Mouse (Mus musculus): Measurements from ENCODE around the gene Ovca2.
A peak's percentile ranks its signal among the peaks of the same experiment; 100 is the strongest.

Ovca2 gene

DNA sequence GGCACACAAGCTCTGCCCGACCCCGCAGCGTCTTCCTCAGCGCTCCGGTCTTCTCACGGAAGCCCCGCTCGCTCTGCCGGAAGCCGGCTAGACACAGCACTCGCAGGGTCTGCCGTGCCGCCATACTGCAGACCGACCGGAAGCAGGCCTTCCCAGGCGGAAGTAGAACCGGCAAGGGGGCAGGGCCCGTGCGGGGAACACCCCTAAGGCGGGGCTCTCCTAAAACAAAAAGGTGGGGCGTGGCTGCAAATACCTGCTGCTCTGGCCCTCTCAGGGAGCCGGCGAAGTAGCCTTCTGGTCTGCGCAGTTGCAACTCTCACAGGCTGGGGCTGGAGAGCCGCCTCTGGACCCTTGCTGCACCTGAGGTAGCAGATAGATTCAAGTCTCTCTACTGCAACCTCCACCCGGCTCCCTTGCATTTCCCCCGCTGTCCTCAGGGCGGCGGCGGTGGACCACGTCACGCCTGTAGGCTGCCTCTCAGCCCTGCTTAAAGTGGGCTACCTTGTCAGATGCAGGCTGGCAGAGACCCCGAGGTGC, at the start of gene Ovca2:
TSS of gene Ovca2 (minus strand) at position 164 of the 537 bp plus-strand sequence.
- peak; percentile 92 for DNase-seq (ENCODE audit: low spot score in 2 of 2)

DNA sequence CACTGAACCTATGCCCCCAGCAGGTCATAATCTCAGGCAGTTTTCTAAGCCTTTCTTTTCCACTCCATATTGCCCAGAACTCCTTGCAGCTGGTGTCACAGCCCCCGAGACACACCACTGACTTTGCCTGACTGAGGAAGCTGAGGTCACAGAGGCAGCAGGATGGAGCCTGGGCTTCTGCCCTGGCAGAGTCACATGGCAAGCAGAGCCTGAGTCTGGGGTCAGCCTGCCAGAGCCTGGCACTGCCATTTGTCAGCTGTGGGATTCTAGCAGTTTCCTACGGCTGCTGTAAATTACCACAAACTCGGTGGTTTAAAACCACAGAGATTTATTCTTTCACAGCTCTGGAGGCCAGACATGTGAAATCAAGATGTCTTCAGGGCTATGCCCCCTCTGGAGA, 49.0 kb upstream of the Ovca2 start:
- no peak for DNase-seq (ENCODE audit: low spot score in 2 of 2)

DNA sequence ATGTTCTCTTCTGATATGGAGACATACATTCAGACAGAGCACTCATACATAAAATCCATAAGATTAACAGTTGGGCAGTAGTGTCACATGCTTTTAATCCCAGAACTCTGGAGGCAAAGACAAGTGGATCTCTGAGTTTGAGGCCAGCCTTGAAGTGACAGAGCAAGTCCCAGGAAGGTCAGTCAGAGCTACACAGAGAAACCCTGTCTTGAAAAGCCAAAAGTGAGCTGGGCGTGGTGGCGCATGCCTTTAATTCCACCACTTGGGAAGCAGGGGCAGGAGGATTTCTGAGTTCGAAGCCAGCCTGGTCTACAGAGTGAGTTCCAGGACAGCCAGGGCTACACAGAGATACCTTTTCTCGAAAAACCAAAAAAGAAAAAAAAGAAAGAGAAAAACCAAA, 46.2 kb upstream of the Ovca2 start:
- DNase-seq (ENCODE audit: low spot score in 2 of 2) = no peak

DNA sequence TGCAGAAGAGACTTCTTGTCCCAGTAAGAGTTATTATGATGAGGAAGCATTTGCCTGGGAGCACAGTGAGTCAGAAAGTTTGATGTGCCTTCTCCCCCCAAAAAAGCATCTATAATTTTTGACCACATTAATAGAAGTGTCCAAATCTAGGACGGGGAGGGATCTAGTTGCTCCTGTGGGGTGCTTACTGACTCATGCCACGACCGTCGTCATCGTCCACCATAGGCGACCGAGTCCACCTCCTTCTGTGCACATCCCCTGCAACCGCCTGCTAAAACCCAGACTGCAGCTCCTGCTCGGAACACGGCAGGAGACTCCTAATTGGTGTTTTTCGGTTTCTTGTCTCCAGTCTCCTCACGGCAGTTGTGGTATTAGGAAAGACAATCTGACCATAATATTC, 45.4 kb upstream of the Ovca2 start:
- no peak for DNase-seq (ENCODE audit: low spot score in 2 of 2)

DNA sequence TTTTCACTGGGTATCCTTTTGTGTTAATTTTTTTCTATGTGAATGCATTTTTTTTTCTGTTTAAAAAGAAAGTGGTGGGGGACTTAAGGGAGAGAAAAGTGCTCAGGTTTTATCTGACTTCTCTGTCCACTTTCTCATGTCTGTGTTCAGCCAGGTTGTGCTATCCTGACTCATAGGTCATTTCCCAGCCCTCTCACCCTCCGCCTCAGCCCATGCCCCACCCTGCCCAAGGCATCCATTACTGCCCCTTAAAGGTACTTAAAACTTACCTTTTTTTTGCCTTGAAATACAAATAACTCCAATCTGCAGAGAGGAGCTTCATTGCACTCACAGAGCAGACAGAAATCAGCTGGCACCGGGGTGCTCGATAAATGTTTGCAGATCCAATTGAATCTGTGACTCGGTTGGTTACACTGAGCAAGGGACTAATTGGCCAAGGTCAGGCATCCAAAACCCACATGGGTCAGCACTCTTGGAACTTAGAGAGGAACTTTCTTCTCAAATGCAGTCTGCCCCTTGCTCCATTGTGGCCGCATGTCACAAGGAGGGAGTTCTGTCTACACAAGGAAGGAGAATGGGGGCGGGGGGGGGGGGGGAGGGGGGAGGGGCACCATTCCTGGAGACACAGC, 42.0 kb upstream of the Ovca2 start:
- no peak for DNase-seq (ENCODE audit: low spot score in 2 of 2)

DNA sequence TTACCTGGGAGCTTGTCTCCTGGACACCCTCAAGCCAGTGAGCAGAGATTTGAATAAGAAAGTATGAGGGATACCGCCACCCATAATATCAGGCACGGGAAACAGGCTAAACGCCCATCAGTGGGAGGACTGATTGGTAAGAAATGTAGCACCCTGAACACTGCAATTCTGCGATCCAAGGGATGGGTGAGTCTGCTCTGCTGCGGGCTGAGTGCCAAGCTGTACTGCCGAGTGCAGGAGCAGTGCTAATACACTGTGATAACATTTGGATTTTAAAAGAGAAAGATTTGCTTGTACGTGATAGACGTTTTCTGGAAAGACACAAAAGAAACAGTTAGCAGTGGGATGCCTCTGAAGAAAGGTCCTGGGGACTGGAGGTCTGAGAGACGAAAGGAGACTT, 41.5 kb upstream of the Ovca2 start:
- no peak for DNase-seq (ENCODE audit: low spot score in 2 of 2)

DNA sequence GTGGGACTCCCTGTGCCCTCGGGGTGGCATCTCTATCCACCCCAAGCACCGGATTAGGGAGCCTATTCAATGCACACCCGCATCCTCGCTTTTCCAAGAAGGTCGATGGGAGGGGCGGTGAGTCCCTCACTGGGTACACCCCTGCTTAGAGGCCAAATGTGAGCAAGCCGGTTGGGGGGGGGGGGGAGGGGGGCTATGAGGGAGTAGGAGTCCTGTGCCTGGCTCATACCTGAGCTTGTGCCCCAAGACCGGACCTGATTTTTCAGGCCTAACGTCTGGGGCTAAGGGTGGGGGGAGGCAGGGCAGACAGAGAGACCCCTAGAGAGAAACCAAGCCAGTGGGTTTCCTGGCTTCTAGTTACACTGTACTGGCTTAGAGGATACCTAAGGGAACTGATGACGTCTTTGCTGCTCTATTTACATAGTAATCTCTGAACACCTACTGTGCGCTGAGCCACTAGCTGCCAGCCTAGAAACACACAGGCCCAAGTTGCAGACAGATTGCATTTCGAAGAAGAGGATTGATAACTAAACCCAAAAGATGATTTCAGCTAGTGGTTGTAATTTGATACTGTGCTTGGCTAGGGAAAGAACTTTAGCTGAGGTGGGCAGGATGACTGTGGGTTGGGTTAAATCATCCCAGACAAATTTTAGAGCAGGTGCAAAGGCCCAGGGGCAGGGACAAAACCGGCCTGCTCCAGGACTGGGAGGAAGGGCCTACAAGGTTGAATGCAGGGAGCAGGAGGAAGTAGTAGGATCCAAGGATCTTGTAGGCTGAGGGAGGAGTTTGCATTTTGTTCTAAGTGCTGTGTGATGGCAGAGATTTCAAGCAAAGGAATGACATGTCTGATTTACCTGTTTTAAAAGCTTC, 35.7 kb upstream of the Ovca2 start:
- no peak for DNase-seq (ENCODE audit: low spot score in 2 of 2)

DNA sequence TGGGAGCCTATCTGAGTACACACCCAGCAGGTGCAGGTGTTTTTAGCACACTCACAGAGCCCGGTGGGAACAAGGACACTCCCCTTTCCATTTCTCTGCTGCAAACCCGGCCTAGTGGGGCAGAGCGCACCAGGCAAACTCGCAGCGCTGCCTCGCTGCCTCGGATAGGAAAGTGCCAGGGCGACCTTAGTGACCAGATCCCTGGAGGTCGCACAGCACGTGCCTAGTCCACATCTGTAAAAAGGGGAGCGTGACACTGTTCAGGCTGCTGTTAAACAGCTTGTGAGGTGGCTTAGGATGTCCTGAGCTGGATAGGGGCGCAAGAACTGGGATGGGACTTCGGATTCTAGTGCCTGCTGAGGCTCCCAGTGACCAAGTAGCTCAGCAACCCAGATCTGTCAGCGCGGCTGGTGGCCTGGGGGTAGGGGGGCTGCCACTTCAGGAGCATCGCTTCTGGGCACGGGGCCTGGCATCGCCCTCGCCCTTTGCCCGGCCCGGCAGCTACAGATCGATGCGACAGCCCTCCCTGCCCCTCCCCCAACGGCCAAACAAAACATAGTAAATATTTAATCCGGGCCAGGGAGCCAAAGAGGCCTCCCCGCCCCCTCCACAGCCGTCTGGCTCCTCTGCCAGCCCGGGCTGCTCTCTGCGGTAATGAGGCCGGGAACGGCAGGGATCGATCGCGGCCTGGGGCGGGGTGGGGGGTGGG, 34.9 kb upstream of the Ovca2 start:
- peak; percentile 37 to 39 for DNase-seq (ENCODE audit: low spot score in 2 of 2)

DNA sequence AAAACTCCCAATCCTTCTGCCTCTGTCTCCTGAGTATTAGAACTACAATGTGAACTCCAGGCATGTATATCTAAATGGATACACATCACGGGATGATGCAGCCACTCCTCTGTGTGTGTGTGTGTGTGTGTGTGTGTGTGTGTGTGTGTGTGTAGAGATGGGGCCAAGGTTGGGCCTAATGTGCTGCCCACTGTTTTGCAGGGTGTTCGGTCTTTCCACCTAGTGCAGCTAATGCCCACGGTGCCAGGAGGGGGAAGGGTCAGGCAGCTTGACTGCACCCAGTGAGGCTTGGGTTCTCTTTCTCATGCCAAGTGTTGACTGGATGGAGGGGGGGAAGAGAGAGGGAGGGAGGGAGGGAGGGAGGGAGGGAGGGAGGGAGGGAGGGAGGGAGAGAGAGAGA, 34.2 kb upstream of the Ovca2 start:
- no peak for DNase-seq (ENCODE audit: low spot score in 2 of 2)

DNA sequence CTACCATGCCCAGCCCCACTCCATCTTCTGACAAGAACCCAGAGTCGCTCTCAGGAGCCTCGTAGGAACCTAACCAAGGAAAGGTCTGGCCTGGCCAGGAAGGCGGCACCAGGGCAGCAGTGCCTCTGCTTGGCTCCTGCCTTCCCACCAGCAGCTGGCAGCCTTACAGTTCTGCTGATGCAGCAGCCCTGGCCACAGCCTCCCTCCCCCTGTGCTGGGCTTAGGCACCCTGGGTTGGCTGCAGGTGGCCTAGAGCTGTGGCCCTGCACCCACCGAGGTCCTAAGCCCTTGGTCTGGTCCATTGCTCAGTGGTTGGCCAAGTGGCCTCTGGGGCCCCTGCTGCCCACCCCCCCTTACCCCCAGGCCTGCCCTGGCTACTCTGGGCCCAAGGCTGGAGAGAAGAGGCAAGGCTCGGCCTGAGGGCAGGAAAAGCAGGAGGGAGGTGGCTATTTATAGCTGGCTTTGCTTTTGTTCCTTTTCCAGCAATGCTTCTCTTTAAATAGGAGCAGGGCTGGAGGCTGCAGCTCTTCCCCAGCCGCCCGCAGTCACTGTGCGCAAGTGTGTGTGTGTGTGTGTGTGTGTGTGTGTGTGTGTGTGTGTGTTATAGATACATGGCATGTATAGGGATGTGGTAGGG, 33.5 kb upstream of the Ovca2 start:
- no peak for DNase-seq (ENCODE audit: low spot score in 2 of 2)

DNA sequence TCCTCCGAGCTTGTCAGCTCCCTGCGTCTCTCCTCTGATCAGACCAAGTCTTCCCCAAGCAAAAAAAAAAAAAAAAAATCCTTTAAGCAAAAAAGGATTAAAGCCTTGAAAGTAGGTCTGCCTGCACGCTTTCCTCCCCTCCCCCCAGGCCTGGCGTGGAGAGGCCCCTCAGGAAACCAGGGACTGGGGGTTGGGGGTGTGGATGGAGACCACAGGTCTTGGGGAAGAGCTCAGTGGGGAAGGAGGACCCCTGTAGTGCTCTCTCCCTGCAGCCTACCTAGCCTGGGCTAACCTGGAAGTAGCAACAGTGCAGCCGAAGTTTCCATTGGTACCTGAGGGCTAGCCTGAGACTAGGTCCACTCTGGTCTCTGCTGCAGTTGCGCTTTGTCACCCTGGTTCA, 32.1 kb upstream of the Ovca2 start:
- DNase-seq (ENCODE audit: low spot score in 2 of 2) = no peak

DNA sequence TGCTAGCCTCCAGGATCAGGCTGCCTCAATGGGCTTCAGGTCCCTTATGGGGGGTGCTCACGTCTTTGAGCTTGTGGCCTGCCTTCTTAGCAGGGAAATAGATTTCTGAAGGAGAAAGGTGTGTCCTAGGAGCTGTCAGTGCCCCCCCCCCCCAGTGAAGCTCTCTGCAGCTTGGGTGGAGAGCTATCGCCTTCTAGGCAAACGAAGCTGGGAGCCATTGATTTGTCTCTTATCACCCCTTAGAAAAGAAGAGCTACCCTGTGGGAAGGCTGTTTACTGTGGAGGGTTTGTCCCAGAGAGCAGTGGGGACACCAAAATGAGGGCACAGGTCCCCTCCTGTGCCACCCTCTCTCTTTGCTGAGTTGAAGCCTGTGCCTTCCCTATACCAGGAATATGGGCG, 31.5 kb upstream of the Ovca2 start:
- no peak for DNase-seq (ENCODE audit: low spot score in 2 of 2)

DNA sequence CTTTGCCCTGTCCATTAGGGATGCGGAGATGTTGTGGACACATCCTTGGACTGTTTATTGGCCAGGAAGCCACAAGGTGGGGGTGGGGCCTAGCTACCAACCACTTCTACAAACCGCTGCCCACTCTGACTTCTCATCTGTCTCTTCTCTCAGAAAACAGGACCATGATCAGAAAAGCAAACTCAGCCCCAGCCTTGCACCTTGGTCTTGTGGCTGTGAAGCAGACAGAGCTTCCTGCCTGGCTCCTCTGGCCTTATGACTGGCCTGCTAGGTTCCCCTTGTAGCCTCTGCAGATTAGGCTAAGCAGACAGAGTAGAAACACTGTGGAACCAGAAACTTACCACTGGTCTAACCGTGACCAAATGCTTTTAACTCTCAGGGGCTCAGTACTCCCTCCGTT, 30.7 kb upstream of the Ovca2 start:
- DNase-seq (ENCODE audit: low spot score in 2 of 2) = no peak

DNA sequence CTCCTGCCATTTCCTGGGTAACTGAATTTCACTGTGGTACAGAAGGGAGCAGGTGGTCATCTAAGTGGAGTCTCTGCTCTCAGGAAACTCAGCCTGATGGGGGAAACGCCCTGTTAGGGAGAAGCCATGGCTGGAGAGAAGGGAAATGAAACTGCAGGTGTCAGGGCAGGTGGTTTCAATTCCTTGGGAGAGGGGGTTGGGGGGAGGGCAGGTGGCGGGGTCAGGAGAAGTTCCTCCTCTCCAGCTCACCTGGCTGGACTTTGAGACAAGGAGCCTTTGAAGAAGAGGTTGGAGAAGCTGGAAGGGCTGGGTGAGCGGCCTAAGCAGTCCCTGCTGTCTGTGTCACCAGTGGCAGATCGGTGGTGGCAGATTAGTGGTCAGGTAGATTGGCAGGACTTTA, 27.7 kb upstream of the Ovca2 start:
- DNase-seq (ENCODE audit: low spot score in 2 of 2) = no peak

DNA sequence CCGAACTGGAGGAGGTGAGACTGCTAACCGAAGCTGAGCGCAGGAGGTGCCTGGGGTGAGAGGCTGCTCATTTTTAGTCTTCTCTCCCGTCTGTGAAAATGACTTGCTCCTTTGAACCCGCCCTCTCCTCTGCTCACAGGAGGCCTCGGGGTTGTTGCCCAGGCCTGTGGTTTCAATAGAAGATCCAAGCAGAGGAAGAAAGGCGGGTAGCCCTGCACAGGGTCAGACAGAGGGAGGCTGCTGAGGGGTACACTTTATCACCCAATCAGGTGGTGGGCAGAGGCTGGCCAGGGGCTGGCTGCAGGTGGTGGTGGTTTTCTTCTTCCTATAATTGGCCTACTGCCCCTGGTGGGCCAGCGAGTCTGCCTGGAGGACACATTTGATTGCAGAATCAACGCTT, 25.8 kb upstream of the Ovca2 start:
- DNase-seq (ENCODE audit: low spot score in 2 of 2) = no peak

DNA sequence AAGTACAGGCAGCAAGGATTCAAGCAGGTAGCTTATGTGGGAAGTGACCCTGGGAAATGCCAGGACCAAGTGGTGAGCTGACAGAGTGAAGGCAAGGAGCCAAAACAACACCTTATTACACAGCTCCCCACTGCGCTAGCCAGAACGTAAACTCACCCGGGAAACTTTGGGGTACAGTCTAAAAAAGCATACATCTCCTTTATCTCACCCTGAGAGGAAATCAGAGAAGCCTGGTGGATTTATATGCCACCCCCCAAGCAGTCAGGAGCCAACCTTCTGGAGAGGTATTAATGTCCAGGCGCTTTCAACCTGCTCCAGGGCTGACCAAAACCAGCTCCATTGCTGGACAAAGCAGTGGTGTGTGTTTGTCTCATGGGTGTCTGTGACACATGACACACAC, 25.3 kb upstream of the Ovca2 start:
- no peak for DNase-seq (ENCODE audit: low spot score in 2 of 2)

DNA sequence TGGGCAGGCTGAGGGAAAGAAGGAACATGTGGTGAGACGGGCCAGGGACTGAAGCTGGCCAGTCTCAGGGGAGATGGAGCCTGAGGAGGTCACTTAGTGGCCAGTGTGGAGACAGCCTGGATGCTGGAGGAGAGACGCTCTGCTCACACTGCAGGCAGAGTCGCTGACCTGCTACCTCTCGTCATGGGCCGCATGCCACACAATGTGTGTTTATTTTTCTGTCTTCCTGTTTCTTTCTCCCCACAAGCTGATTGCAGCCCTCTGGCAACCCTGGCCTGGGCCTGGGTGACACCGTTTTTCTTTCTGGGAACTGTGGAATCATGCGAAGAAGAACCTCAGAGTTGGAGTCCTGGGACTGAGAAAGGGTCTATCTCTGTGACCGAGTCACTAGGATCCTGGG, 23.1 kb upstream of the Ovca2 start:
- DNase-seq (ENCODE audit: low spot score in 2 of 2) = no peak

DNA sequence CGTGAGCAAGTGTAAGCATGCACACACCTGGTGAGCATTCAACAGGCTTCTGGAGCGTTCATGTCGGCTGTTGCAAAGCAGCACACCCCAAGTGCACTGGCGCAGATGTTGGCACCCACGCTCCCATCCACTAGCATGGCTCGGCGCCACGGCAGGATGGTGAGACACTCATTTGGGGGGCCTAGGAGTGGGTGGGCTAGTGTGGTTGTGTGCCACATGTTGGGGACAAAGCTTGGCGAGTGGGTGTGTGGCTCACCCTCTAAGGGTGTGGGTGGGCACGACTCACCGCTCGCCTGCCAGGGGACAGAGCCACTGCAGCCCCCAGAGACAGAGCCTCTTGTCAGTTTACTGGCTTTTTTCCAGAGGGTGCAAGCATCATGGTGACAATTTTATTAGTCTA, 22.3 kb upstream of the Ovca2 start:
- DNase-seq (ENCODE audit: low spot score in 2 of 2) = no peak

DNA sequence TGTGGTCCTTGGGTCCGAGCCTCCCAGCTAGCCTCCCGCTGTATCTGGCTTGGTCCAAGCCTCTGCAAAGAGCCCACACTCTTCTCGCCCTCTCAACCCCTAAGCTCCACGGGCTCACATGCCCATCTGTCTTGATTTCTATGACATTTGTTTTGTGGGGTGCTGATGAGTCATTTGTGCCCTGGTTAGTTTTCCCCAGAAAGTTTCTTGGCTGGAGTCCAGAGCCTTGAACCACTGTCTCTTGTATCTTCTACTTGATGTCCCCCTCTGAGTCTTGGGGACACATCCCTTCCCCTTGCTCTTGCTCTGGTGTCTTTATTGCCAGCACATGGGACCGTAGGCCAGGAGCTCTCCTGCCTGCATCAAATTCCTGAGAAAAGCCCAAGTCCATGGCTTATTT, 21.3 kb upstream of the Ovca2 start:
- no peak for DNase-seq (ENCODE audit: low spot score in 2 of 2)

DNA sequence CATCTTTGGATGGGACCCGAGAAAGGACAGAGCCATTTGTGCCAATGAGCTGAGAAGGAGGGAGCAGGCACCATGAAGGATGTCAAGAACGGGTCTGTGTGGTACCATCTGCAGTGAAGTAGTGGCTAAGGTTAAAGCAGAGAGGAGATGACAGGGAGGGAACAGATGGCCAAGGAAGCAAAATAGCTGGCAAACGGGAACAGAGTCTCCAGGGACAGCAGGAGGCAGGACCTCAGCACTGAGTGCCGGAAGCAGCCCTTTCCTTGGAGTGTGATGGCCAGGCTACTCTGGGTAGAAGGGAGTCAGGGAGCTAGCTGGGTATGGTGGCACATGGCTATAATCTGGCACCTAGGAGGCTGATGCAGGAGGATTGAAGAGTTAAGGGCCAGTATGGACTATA, 20.2 kb upstream of the Ovca2 start:
- no peak for DNase-seq (ENCODE audit: low spot score in 2 of 2)

DNA sequence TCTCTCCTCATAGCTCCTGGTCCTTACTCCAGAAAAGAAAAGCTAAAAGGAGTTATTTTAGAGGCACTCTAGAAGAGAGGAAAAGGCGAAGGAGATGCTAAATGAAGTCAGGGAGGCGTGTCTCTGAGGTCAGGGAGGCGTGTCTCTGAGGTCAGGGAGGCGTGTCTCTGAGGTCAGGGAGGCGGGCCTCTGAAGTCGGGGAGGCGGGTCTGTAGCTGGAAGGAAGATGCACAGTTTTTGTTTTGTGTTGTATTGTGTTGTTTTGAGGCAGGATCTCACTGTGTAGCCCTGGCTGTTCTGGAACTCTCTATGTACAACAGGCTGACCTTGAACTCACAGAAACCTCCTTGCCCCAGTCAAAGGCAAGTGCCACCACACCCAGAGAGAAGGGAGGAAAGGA, 19.3 kb upstream of the Ovca2 start:
- no peak for DNase-seq (ENCODE audit: low spot score in 2 of 2)

DNA sequence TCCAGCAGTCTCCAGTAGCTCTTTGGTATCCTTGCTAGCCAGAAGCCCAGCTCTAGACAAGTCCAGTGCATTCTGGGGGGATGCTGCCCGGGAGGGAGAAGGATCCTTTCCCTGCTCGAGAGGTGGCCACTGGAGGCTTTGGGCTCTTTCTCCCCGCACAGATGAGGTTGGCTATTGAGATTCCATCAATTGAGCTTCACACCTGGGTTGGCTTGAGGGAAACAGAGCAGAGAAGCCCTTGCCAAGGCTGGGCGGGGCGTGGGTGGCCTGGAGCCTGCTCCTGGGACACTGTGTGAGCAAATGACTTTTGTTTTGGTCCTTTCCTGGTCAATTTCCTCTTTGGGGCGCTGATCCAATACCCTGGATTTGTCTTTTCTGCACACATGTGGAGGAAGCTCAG, 17.5 kb upstream of the Ovca2 start:
- DNase-seq (ENCODE audit: low spot score in 2 of 2) = no peak
